Mouse (Mus musculus) heart, embryonic 12.5 days (tissue): Measurements from ENCODE around the gene Col4a3. TPM values are rescaled to one million over a fixed set of nuclear protein-coding genes. Genes with fewer than 3 reads are reported as not detected.
A peak's percentile ranks its signal among the peaks of the same experiment; 100 is the strongest.

ENCODE experiments used
- ATAC-seq: fragments of 200-750 bp; cut with Nextera tagmentation; 2 replicates; pipeline ENCODE4 v1.8.0; 2017; ENCODE audit warnings: moderate TSS enrichment, moderate library complexity; ENCODE audit not compliant: insufficient number of reproducible peaks, low FRiP score
- H3K27ac ChIP-seq: fragments of 300-500 bp; sonication (generic); 2 replicates; pipeline ENCODE4 v1.5.1; 2016; ENCODE audit warnings: mild to moderate bottlenecking, moderate library complexity; ENCODE audit not compliant: poor library complexity, severe bottlenecking
- H3K27me3 ChIP-seq: fragments of 300-500 bp; sonication (generic); replicated peaks from 2 replicates; pipeline ENCODE4 v1.6.1; 2016; ENCODE audit warnings: mild to moderate bottlenecking, moderate library complexity
- H3K36me3 ChIP-seq: fragments of 300-500 bp; sonication (generic); 2 replicates; pipeline ENCODE4 v1.6.1; 2016; ENCODE audit warnings: mild to moderate bottlenecking, moderate library complexity
- H3K4me1 ChIP-seq: fragments of 300-500 bp; sonication (generic); replicated peaks from 2 replicates; pipeline ENCODE4 v1.6.1; 2016; ENCODE audit warnings: mild to moderate bottlenecking
- H3K4me2 ChIP-seq: fragments of 300-500 bp; sonication (generic); 2 replicates; pipeline ENCODE4 v1.6.1; 2016; ENCODE audit warnings: mild to moderate bottlenecking, moderate library complexity
- H3K4me3 ChIP-seq: fragments of 300-500 bp; sonication (generic); 2 replicates; pipeline ENCODE4 v1.5.1; 2016; ENCODE audit warnings: mild to moderate bottlenecking
- H3K9ac ChIP-seq: fragments of 300-500 bp; sonication (generic); 2 replicates; pipeline ENCODE4 v1.6.1; 2016; ENCODE audit warnings: mild to moderate bottlenecking, moderate library complexity
- H3K9me3 ChIP-seq: fragments of 300-500 bp; sonication (generic); replicated peaks from 2 replicates; pipeline ENCODE4 v1.6.1; 2016; ENCODE audit warnings: mild to moderate bottlenecking, moderate library complexity
- WGBS: fragments of 180-500 bp; shearing (Covaris S2); methylation state at CpG from one replicate; pipeline ENCODE4 v1.1.7; 2016; 5-methylcytosine and 5-hydroxymethylcytosine counted together
- polyA plus RNA-seq: library from polyadenylated mRNA; unstranded; fragments of >200 nt; fragmentation: Nextera tagmentation; extraction: Ambion mirVana; gene quantifications from 2 replicates; pipeline ENCODE4 v1.2.1, GENCODE M21; 2016

The Col4a3 gene
- polyA plus RNA-seq, 1 experiment from 2014 or later: 0.60 TPM

DNA sequence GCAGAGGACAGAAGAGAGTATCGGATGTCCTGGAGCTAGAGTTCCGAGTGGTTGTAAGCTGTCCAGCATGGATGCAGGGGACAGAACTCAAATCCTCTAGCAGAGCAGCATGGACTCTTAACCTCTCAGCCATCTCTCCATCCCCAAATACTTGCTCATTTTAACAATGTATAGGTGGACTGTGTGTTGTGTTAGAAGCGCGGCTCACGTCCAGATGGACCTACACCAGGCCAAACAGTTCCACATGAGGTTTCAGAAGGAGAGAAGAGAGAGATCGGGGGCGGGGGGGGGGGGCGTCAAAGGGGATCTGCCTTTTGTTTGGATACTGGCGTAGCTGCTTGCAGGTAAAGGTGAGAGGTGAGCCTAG, 48.5 kb downstream of the Col4a3 start:
- peaks cover 12% of the 10 kb centered on the region for H3K27me3 ChIP-seq
- H3K9me3 ChIP-seq: no peaks in the 10 kb centered on the region
- no peak overlapping the region for H3K4me3 ChIP-seq
- no peaks in the 10 kb centered on the region for H3K36me3 ChIP-seq
- no peak overlapping the region for H3K27ac ChIP-seq
- 87% methylated on average over 9 of the region's 9 CpGs for WGBS
- ATAC-seq: no peak
- no peak overlapping the region for H3K9ac ChIP-seq
- H3K4me2 ChIP-seq: no peak overlapping the region
- peaks cover 32% of the 10 kb centered on the region for H3K4me1 ChIP-seq

DNA sequence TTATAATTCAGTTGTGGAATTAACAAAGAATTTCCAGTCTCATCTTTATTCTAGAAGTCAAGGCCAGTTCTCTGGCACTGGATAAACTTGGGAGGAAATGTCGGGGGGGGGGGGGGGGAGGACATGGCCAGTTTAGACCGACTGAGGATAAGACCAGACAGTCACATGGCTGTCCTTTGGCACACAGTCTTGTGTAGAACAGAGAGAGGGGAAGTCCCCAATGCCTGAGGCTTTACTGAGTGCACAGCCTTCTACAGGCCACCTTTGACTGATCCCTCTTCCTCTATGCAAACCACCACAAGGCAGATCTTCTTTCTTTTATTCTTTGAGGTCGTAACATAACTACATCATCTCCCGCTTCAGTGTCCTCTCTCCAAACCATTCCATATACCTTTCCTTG, 49.6 kb downstream of the Col4a3 start:
- no peaks in the 10 kb centered on the region for H3K36me3 ChIP-seq
- 62% methylated on average over 4 of the region's 4 CpGs for WGBS
- H3K9me3 ChIP-seq: no peaks in the 10 kb centered on the region
- H3K27ac ChIP-seq: no peak overlapping the region
- H3K27me3 ChIP-seq: peaks cover 12% of the 10 kb centered on the region
- no peak overlapping the region for H3K4me3 ChIP-seq
- ATAC-seq: no peak
- H3K4me1 ChIP-seq: peaks cover 26% of the 10 kb centered on the region
- H3K4me2 ChIP-seq: no peak overlapping the region
- no peak overlapping the region for H3K9ac ChIP-seq

DNA sequence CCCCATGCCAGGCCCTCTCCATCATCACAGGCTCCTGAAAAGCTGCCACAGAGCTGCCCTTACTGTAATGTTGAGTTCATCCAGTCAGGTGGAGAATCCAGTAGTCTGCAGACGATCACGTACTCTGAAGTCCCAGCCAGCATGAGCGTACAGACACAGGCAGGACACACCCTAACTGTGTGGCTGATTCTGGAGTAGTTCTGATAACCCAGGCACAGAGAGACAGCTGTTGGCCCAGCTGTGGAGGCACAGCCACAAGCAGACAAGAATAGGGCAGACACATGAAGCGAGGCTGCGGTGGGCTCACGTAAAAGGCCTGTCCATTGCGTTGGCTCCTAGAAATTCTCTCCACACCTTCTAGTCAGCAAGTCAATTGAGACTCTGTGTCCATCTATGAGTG, 50.7 kb downstream of the Col4a3 start:
- peaks cover 12% of the 10 kb centered on the region for H3K27me3 ChIP-seq
- H3K9ac ChIP-seq: no peak overlapping the region
- ATAC-seq: peak; percentile 68; the same call in 1 of the 2 replicates
- peaks cover 19% of the 10 kb centered on the region for H3K4me1 ChIP-seq
- no peak overlapping the region for H3K4me2 ChIP-seq
- H3K27ac ChIP-seq: no peak overlapping the region
- 67% methylated on average over 7 of the region's 7 CpGs for WGBS
- H3K36me3 ChIP-seq: no peaks in the 10 kb centered on the region
- H3K4me3 ChIP-seq: no peak overlapping the region
- H3K9me3 ChIP-seq: no peaks in the 10 kb centered on the region

DNA sequence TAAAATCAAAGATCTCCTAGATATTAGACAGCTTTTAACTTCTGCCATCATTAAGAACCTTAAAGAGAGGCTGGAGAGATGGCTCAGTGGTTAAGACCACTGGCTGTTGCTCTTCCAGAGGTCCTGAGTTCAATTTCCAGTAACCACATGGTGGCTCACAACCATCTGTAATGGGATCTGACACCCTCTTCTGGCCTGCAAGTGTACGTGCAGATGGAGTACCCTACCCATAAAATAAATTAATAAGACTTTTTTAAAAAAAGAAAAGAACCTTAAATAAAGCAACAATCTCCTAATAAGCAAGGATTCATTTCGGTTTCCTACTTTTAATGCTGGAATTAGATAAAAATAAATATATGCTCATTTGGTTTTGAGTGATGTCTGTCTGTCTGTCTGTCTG, 51.7 kb downstream of the Col4a3 start:
- Histone ChIP-seq H3K4me1 (peaks cover 18% of the 10 kb centered on the region), H3K9ac (no peak overlapping the region), H3K4me3 (no peak overlapping the region), H3K27me3 (peaks cover 15% of the 10 kb centered on the region), H3K27ac (no peak overlapping the region), H3K9me3 (no peaks in the 10 kb centered on the region), H3K4me2 (no peak overlapping the region), H3K36me3 (no peaks in the 10 kb centered on the region)
- ATAC-seq: no peak
- WGBS: 79% methylated on average over 2 of the region's 2 CpGs

DNA sequence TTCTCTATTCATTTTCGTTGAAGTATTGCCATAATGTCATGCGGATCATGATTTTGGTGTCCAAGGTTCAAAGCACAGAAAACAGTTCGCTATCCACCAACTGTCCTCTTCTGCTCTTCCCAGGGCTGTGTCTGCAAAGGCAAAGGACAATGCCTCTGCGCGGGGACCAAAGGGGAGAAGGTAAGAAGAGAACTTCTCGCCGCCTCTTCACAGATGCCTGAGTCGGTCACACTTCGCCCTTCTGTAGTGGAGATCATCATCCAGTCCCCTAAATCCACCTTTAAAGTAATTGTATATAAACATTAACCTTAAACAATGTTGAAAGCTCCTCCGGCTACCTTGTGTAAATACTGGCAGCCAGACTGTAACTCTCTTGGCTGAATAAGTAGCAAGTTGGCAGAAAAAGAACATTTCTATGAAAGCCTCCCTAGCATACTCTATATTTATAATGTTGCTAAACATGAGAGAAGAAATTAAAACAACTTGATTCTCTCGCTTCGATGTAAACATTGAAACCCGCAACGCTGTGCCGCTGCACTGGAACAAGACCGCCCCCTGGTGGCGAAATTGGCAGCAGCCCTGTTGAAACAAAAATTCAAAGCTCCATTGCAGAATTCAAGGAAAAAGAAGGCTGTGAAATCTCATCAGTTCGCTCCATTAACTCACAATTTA, 54.7 kb downstream of the Col4a3 start:
- H3K9ac ChIP-seq: no peak overlapping the region
- ATAC-seq: no peak
- 35% methylated on average over 18 of the region's 18 CpGs for WGBS

DNA sequence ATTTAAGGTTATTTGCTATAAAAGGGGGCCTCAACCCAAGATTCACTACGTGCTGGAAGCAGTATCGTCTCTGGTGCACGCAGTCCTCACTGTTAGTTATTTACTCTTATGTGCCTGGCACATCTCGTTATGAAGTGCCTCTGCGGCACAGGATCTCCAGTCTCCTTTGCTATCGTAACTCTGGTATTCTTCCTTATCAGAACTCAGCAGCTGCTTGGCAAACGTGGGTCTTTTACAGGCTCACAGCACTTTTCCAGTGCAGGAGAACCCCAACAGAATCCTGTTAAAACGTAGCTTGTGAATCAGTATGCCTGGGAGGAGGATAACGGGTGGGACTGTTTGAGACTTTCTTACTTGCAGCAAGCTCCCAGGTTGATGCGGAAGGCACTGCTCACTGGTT, 61.3 kb downstream of the Col4a3 start:
- ATAC-seq: no peak; the same call in 1 of the 2 replicates
- H3K9ac ChIP-seq: no peak overlapping the region
- H3K4me2 ChIP-seq: peak overlapping the region; percentile 65
- H3K27me3 ChIP-seq: 0 out of 2 replicates have a peak, but pooled peaks cover 5% of the 10 kb centered on the region
- no peaks in the 10 kb centered on the region for H3K9me3 ChIP-seq
- 13% methylated on average over 10 of the region's 10 CpGs for WGBS
- no peaks in the 10 kb centered on the region; the same call in 1 of the 2 replicates for H3K4me1 ChIP-seq
- no peaks in the 10 kb centered on the region for H3K36me3 ChIP-seq
- H3K27ac ChIP-seq: no peak overlapping the region
- H3K4me3 ChIP-seq: peak overlapping the region; percentile 32

More for the DNA sequence above, 54.7 kb downstream of the Col4a3 start:
- H3K4me1 ChIP-seq: peaks cover 4% of the 10 kb centered on the region; the same call in 1 of the 2 replicates
- no peaks in the 10 kb centered on the region for H3K9me3 ChIP-seq
- H3K27me3 ChIP-seq: 0 out of 2 replicates have a peak, but pooled peaks cover 6% of the 10 kb centered on the region
- no peak overlapping the region for H3K27ac ChIP-seq
- peak overlapping the region; percentile 35 for H3K4me3 ChIP-seq
- peak overlapping the region; percentile 57 for H3K4me2 ChIP-seq
- H3K36me3 ChIP-seq: no peaks in the 10 kb centered on the region

DNA sequence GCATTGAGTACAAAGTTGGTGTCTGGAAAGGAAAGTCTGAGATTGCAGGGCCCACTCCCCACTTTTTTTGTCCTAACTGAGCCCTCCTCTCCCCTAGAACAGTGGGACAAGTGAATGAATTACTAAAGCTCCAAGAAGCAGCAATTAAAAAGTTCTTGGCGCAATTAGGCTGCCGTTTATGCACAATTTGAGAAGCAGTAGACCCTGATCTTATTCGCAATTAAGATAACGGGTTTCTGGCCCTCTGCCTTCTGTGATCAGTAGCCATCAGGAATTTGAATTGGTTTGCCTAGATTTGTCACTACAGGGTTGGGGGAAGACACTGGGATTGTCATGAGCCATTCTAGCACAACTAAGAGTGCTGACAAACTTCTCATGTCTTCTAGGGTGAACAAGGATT, 64.1 kb downstream of the Col4a3 start:
- Histone ChIP-seq H3K4me1 (no peaks in the 10 kb centered on the region; the same call in 1 of the 2 replicates), H3K27ac (no peak overlapping the region), H3K9ac (no peak overlapping the region), H3K36me3 (no peaks in the 10 kb centered on the region), H3K27me3 (peaks cover 3% of the 10 kb centered on the region; the same call in 1 of the 2 replicates), H3K4me2 (no peak overlapping the region), H3K4me3 (no peak overlapping the region), H3K9me3 (no peaks in the 10 kb centered on the region)
- 88% methylated on average over 4 of the region's 4 CpGs for WGBS
- ATAC-seq: no peak

DNA sequence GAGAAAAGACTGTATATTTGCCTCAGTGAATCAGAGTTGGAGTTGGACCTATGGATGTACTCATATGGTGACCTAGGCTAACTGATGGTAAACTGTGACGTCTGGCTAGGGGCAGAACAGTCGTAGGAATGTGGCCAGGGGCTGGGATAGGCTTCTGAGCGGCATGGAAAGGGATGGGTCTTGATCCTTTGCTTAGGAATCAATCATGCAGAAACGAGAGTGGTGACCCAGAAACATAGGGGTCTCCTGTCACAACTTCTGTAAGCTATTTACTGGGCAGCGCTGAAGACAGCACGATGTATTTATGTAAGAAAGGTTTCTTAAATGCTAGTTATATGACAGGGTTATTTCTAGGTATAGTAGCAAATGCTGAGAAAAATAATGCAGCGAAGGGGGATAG, 67.3 kb downstream of the Col4a3 start:
- 66% methylated on average over 7 of the region's 7 CpGs for WGBS
- Histone ChIP-seq H3K9me3 (no peaks in the 10 kb centered on the region), H3K4me1 (no peaks in the 10 kb centered on the region), H3K36me3 (no peaks in the 10 kb centered on the region), H3K27me3 (no peaks in the 10 kb centered on the region; the same call in 1 of the 2 replicates), H3K27ac (no peak overlapping the region), H3K4me2 (no peak overlapping the region), H3K9ac (no peak overlapping the region), H3K4me3 (no peak overlapping the region)
- ATAC-seq: no peak

DNA sequence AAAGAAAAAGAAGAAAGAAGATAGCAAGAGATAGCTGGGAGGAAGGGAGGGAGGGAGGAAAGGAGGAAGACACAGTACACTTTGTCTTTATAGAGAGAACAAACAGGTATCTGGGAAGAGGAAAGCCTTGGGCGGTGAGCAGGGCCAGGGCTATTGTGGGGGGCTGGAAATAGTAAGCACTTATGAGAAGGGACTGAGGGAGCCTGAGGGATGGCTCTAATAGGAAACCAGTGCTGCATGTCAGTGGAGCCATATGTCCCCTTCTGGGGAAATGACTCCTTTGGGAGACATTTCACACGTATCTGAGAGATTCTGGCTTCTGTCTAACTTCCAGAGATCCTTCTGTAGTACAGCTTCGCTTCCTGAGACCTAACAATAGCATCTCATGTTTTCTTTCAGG, 69.7 kb downstream of the Col4a3 start:
- no peaks in the 10 kb centered on the region; the same call in 1 of the 2 replicates for H3K27me3 ChIP-seq
- H3K9ac ChIP-seq: no peak overlapping the region
- no peaks in the 10 kb centered on the region for H3K9me3 ChIP-seq
- H3K4me2 ChIP-seq: no peak overlapping the region
- WGBS: 47% methylated on average over 3 of the region's 3 CpGs
- H3K4me1 ChIP-seq: no peaks in the 10 kb centered on the region
- no peak overlapping the region for H3K27ac ChIP-seq
- H3K36me3 ChIP-seq: no peaks in the 10 kb centered on the region
- no peak for ATAC-seq
- H3K4me3 ChIP-seq: no peak overlapping the region

DNA sequence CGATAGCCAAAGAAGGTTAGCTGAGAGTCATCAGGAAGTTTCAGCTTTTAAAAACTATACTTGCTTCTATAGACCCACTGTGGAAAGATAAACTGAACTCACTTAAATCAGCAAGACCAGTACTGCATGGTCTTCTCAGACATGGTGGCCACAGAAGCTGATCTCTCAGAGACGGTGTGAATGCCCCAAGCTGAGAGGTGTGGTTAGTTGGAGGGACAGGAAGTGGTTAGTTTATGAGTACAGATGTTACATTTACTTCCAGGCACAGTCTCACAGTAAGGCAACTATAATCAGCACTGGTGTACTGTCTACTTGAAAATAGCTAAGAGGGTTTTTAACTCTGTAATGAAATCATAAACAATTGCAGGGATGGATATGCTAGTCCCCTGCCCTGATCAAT, 75.5 kb downstream of the Col4a3 start:
- Histone ChIP-seq H3K9me3 (no peaks in the 10 kb centered on the region), H3K4me1 (no peaks in the 10 kb centered on the region), H3K27ac (no peak overlapping the region), H3K4me3 (no peak overlapping the region), H3K27me3 (no peaks in the 10 kb centered on the region), H3K4me2 (no peak overlapping the region), H3K9ac (no peak overlapping the region), H3K36me3 (no peaks in the 10 kb centered on the region)
- 84% methylated on average over 2 of the region's 2 CpGs for WGBS
- ATAC-seq: no peak

DNA sequence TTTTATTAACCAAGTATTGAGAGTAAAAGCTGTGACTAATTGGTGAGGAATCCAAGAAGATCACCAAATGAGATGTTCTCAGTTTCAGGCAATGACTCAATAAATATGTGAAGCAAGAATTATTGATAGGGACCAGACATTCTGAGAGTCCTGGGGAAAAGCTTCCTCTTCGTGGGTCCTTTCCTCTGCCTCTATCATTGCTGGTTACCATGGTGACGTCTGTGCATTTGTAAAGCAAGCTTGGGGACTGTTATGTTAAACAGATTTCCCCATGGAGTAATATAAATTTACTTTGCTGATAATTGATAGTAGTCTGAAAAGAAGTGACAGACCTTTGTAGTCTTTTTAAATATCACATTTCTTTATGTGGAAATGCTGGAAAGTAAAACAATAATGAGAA, 76.8 kb downstream of the Col4a3 start:
- WGBS: 36% methylated on average over 2 of the region's 2 CpGs
- H3K9ac ChIP-seq: no peak overlapping the region
- H3K27ac ChIP-seq: no peak overlapping the region
- no peaks in the 10 kb centered on the region for H3K36me3 ChIP-seq
- H3K4me3 ChIP-seq: no peak overlapping the region
- no peaks in the 10 kb centered on the region for H3K9me3 ChIP-seq
- H3K4me2 ChIP-seq: no peak overlapping the region
- no peaks in the 10 kb centered on the region for H3K27me3 ChIP-seq
- H3K4me1 ChIP-seq: no peaks in the 10 kb centered on the region
- no peak for ATAC-seq

DNA sequence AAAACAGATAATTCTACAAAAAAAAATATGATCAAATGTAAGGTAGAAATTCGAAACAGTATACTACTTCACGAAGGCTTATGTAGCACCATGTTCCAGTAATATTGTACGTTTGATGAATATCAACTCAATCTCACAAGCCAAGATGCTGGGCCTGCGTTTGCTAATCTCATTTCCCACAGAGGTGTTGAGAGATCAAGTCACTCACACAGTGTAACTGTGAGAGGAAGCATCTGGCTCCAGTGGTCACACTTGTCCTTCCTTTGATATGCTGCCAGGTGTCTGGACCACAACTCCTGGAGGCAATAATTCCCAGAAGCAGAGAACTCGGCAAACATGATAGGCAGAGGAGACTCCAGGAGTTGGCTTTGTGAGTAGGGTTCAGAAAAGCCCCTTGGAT, 99.6 kb downstream of the Col4a3 start:
- Histone ChIP-seq H3K9ac (no peak overlapping the region), H3K9me3 (no peaks in the 10 kb centered on the region), H3K4me1 (no peaks in the 10 kb centered on the region), H3K4me3 (no peak overlapping the region), H3K36me3 (no peaks in the 10 kb centered on the region), H3K4me2 (no peak overlapping the region), H3K27ac (no peak overlapping the region), H3K27me3 (no peaks in the 10 kb centered on the region)
- no peak for ATAC-seq
- 43% methylated on average over 5 of the region's 5 CpGs for WGBS
